ENCODE assay signal across 17 mouse cellular contexts in genomic region chr14:8124046-8124881, GRCm38 (mm10). TPM values are rescaled to one million over a fixed set of nuclear protein-coding genes. Genes with fewer than 3 reads are reported as not detected.
A peak's percentile ranks its signal among the peaks of the same experiment; 100 is the strongest.
DNase-seq lines count a peak whose midpoint lies in the region; ATAC-seq and TF ChIP-seq lines count a peak whose summit lies in the region.
"Had no signal": no experiment of that assay in that cellular context is flagged by ENCODE, and none has a peak within 500 bp of the region (broad histone marks: within the 10 kb centered on the region; RNA-seq: fewer than 3 reads in every experiment).

No protein-coding gene starts in this region.

- H3K27ac ChIP-seq in intestine, embryonic 15.5 days, result no peak overlapping the region
- no peak overlapping the region for H3K27ac ChIP-seq in intestine, postnatal 0 days (ENCODE audit: low read depth, low read length)
- no peak overlapping the region for H3K27ac ChIP-seq in liver, postnatal 0 days (ENCODE audit: low read depth)
- H3K27ac ChIP-seq: forebrain, embryonic 15.5 days; heart, embryonic 13.5 days; hindbrain, embryonic 12.5 days had no signal

- peaks cover 3% of the 10 kb centered on the region for H3K36me3 ChIP-seq in intestine, embryonic 15.5 days
- peaks cover 29% of the 10 kb centered on the region for H3K36me3 ChIP-seq in intestine, postnatal 0 days (ENCODE audit: control insufficient read depth, insufficient read depth)
- peaks cover 29% of the 10 kb centered on the region for H3K36me3 ChIP-seq in liver, postnatal 0 days (replicated peaks; ENCODE audit: insufficient read depth, low read length)

- ATAC-seq in intestine, embryonic 15.5 days, result no peak
- no peak for ATAC-seq in intestine, postnatal 0 days
- ATAC-seq in liver, postnatal 0 days, result 0 out of 2 replicates have a peak, but pooled peaks have one; percentile 21
- ATAC-seq: activated CD4-positive, CD25-positive, alpha-beta regulatory T cell, adult 4 months; forebrain, embryonic 15.5 days; hindbrain, embryonic 16.5 days had no signal

- no peak for DNase-seq in liver, postnatal 0 days
- DNase-seq in liver (no peak), ZHBTc4 (ENCODE audit: low read depth, low spot score) (peak; percentile 50)
- DNase-seq in kidney, postnatal 25 days, result no peak
- no peak for DNase-seq in kidney, postnatal 10 days
- DNase-seq: adrenal gland, postnatal 14 days; cerebellum, adult 9-10 months; gastrocnemius, postnatal 36 days; heart, adult 11 months; heart, postnatal 36 days had no signal

- H3K4me1 ChIP-seq in intestine, embryonic 15.5 days (replicated peaks), result no peaks in the 10 kb centered on the region
- H3K4me1 ChIP-seq in intestine, postnatal 0 days (replicated peaks; ENCODE audit: control insufficient read depth, insufficient read depth, low read length), result no peaks in the 10 kb centered on the region
- H3K4me1 ChIP-seq in liver, postnatal 0 days (ENCODE audit: insufficient read depth), result no peaks in the 10 kb centered on the region
- H3K4me1 ChIP-seq: forebrain, embryonic 15.5 days; hindbrain, embryonic 12.5 days had no signal

- H3K9me3 ChIP-seq in intestine, embryonic 15.5 days, result no peaks in the 10 kb centered on the region
- no peaks in the 10 kb centered on the region for H3K9me3 ChIP-seq in intestine, postnatal 0 days (ENCODE audit: control insufficient read depth)
- no peaks in the 10 kb centered on the region for H3K9me3 ChIP-seq in liver, postnatal 0 days (ENCODE audit: low read length)
- H3K9me3 ChIP-seq: forebrain, embryonic 15.5 days; heart, embryonic 13.5 days; hindbrain, embryonic 12.5 days had no signal

- WGBS in intestine, embryonic 15.5 days, result 65% methylated on average over 7 of the region's 7 CpGs
- 74% methylated on average over 7 of the region's 7 CpGs for WGBS in intestine, postnatal 0 days
- 66% methylated on average over 7 of the region's 7 CpGs for WGBS in liver, postnatal 0 days (ENCODE audit: insufficient replicate concordance)

- peak overlapping the region; percentile 8; the same call in 1 of the 2 replicates for H3K9ac ChIP-seq in intestine, embryonic 15.5 days
- H3K9ac ChIP-seq in intestine, postnatal 0 days (ENCODE audit: low read depth, low read length), result no peak overlapping the region
- H3K9ac ChIP-seq in liver, postnatal 0 days (replicated peaks), result no peak overlapping the region
- H3K9ac ChIP-seq: forebrain, embryonic 15.5 days; heart, embryonic 13.5 days; hindbrain, embryonic 12.5 days had no signal

- H3K4me2 ChIP-seq in intestine, embryonic 15.5 days (replicated peaks), result no peak overlapping the region
- no peak overlapping the region for H3K4me2 ChIP-seq in intestine, postnatal 0 days (replicated peaks; ENCODE audit: low read depth)
- H3K4me2 ChIP-seq in liver, postnatal 0 days (ENCODE audit: low read depth, low read length), result no peak overlapping the region
- H3K4me2 ChIP-seq: forebrain, embryonic 15.5 days; heart, embryonic 13.5 days; hindbrain, embryonic 12.5 days had no signal

- TF ChIP-seq CTCF in intestine, postnatal 0 days (IDR thresholded peaks at IDR 0.05; ENCODE audit: low read depth), result no peak
- no peak for TF ChIP-seq CTCF in liver, postnatal 0 days (IDR thresholded peaks at IDR 0.05; ENCODE audit: low read depth)

- H3K4me3 ChIP-seq in intestine, embryonic 15.5 days (replicated peaks), result no peak overlapping the region
- no peak overlapping the region for H3K4me3 ChIP-seq in intestine, postnatal 0 days (ENCODE audit: low read depth, low read length)
- H3K4me3 ChIP-seq in liver, postnatal 0 days (ENCODE audit: low read depth, low read length), result no peak overlapping the region
- H3K4me3 ChIP-seq: forebrain, embryonic 15.5 days; heart, embryonic 13.5 days; hindbrain, embryonic 12.5 days had no signal

- no peak for TF ChIP-seq EP300 in liver, postnatal 0 days (IDR thresholded peaks at IDR 0.05; ENCODE audit: low read depth)

- H3K27me3 ChIP-seq in intestine, embryonic 15.5 days (replicated peaks), result no peaks in the 10 kb centered on the region
- H3K27me3 ChIP-seq in intestine, postnatal 0 days (replicated peaks; ENCODE audit: control insufficient read depth, insufficient read depth, low read length), result no peaks in the 10 kb centered on the region
- H3K27me3 ChIP-seq in liver, postnatal 0 days (ENCODE audit: insufficient read depth, low read length), result no peaks in the 10 kb centered on the region
- H3K27me3 ChIP-seq: forebrain, embryonic 15.5 days; heart, embryonic 13.5 days; hindbrain, embryonic 12.5 days had no signal

RNA-seq across cellular contexts. Expression of gene Pxk, which starts 26.3 kb away (rescaled TPM):
- 35.2 and 36.3 TPM in 2 replicates for polyA plus RNA-seq in intestine, embryonic 15.5 days (2015; fragmentation: Nextera tagmentation; extraction: Ambion mirVana)
- polyA plus RNA-seq in intestine, postnatal 0 days (2015; fragmentation: Nextera tagmentation; extraction: Ambion mirVana), result 59.2 and 62.0 TPM in 2 replicates
- polyA plus RNA-seq in liver, postnatal 0 days (2015; fragmentation: Nextera tagmentation; extraction: Ambion mirVana), result 15.7 and 17.8 TPM in 2 replicates

RNA-seq across cellular contexts. Expression of gene Rpp14, which starts 44.1 kb away (rescaled TPM):
- 52.1 and 53.7 TPM in 2 replicates for polyA plus RNA-seq in intestine, embryonic 15.5 days (2015; fragmentation: Nextera tagmentation; extraction: Ambion mirVana)
- polyA plus RNA-seq in intestine, postnatal 0 days (2015; fragmentation: Nextera tagmentation; extraction: Ambion mirVana), result 34.0 and 34.3 TPM in 2 replicates
- polyA plus RNA-seq in liver, postnatal 0 days (2015; fragmentation: Nextera tagmentation; extraction: Ambion mirVana), result 19.2 and 19.3 TPM in 2 replicates

RNA-seq across cellular contexts. Expression of gene Pdhb, which starts 48.6 kb away (rescaled TPM):
- polyA plus RNA-seq in intestine, embryonic 15.5 days (2015; fragmentation: Nextera tagmentation; extraction: Ambion mirVana), result 197 and 198 TPM in 2 replicates
- 140 and 149 TPM in 2 replicates for polyA plus RNA-seq in intestine, postnatal 0 days (2015; fragmentation: Nextera tagmentation; extraction: Ambion mirVana)
- polyA plus RNA-seq in liver, postnatal 0 days (2015; fragmentation: Nextera tagmentation; extraction: Ambion mirVana), result 119 and 125 TPM in 2 replicates
